Mouse (Mus musculus): ENCODE measurements at regions not wholly inside any gene's neighbourhood (a gene's known extent, or its start where the extent isn't known, plus 50 kb on each side); places are given as distances from the start of the nearest gene placed in this dataset.

GRCm38 (mm10) chr15:60516810-60517209, 336.8 kb downstream of the Fam84b start:
- no peak overlapping the region for H3K4me2 ChIP-seq
- H3K9ac ChIP-seq = no peak overlapping the region
- no peaks in the 10 kb centered on the region for H3K27me3 ChIP-seq
- WGBS (ENCODE audit: insufficient replicate concordance) = 62% methylated on average over 2 of the region's 2 CpGs
- no peaks in the 10 kb centered on the region for H3K36me3 ChIP-seq
- no peaks in the 10 kb centered on the region for H3K4me1 ChIP-seq (replicated peaks)
- no peak overlapping the region for H3K4me3 ChIP-seq (replicated peaks)
- ATAC-seq (ENCODE audit: low read depth) = no peak
- no peaks in the 10 kb centered on the region for H3K9me3 ChIP-seq (replicated peaks)
- DNase-seq = no peak
- no peak overlapping the region for H3K27ac ChIP-seq

GRCm38 (mm10) chr15:60476755-60477310, 376.7 kb downstream of the Fam84b start:
- H3K27ac ChIP-seq = no peak overlapping the region
- H3K4me3 ChIP-seq (replicated peaks) = no peak overlapping the region
- H3K9me3 ChIP-seq (replicated peaks) = no peaks in the 10 kb centered on the region
- H3K36me3 ChIP-seq = no peaks in the 10 kb centered on the region
- H3K4me2 ChIP-seq = no peak overlapping the region
- WGBS (ENCODE audit: insufficient replicate concordance) = 57% methylated on average over 4 of the region's 4 CpGs
- DNase-seq (no peak), ATAC-seq (ENCODE audit: low read depth) (no peak)
- H3K27me3 ChIP-seq = no peaks in the 10 kb centered on the region
- no peaks in the 10 kb centered on the region for H3K4me1 ChIP-seq (replicated peaks)
- no peak overlapping the region for H3K9ac ChIP-seq

- 51% methylated on average over 3 of the region's 3 CpGs for WGBS (ENCODE audit: insufficient replicate concordance)
- no peak for ATAC-seq (ENCODE audit: low read depth)
- no peaks in the 10 kb centered on the region for H3K9me3 ChIP-seq (replicated peaks)
- H3K4me3 ChIP-seq (replicated peaks) = no peak overlapping the region
- H3K4me1 ChIP-seq (replicated peaks) = no peaks in the 10 kb centered on the region
- no peaks in the 10 kb centered on the region for H3K27me3 ChIP-seq
- no peak overlapping the region for H3K4me2 ChIP-seq
- no peak overlapping the region for H3K27ac ChIP-seq
- no peak overlapping the region for H3K9ac ChIP-seq
- H3K36me3 ChIP-seq = no peaks in the 10 kb centered on the region
- no peak for DNase-seq
Observed at GRCm38 (mm10) chr15:60475086-60475485, 378.5 kb downstream of the Fam84b start.

GRCm38 (mm10) chr15:60431916-60432315, 415.5 kb upstream of the 4933412E24Rik start:
- DNase-seq = no peak
- Histone ChIP-seq H3K27ac (no peak overlapping the region), H3K4me1 (replicated peaks) (no peaks in the 10 kb centered on the region), H3K27me3 (no peaks in the 10 kb centered on the region), H3K4me3 (replicated peaks) (no peak overlapping the region), H3K9me3 (replicated peaks) (no peaks in the 10 kb centered on the region), H3K9ac (no peak overlapping the region), H3K4me2 (no peak overlapping the region), H3K36me3 (no peaks in the 10 kb centered on the region)
- ATAC-seq (ENCODE audit: low read depth) = no peak
- 38% methylated on average over 1 of the region's 1 CpGs for WGBS (ENCODE audit: insufficient replicate concordance)

- Histone ChIP-seq H3K27ac (no peak overlapping the region), H3K9me3 (replicated peaks) (no peaks in the 10 kb centered on the region), H3K4me3 (replicated peaks) (no peak overlapping the region), H3K9ac (no peak overlapping the region), H3K36me3 (no peaks in the 10 kb centered on the region), H3K27me3 (no peaks in the 10 kb centered on the region), H3K4me2 (no peak overlapping the region), H3K4me1 (replicated peaks) (no peaks in the 10 kb centered on the region)
- 19% methylated on average over 1 of the region's 1 CpGs for WGBS (ENCODE audit: insufficient replicate concordance)
- ATAC-seq (ENCODE audit: low read depth) = no peak
- DNase-seq = no peak
Observed at GRCm38 (mm10) chr15:60419081-60419480, 402.7 kb upstream of the 4933412E24Rik start.

GRCm38 (mm10) chr15:60392267-60392666, 375.9 kb upstream of the 4933412E24Rik start:
- Histone ChIP-seq H3K9me3 (replicated peaks) (no peaks in the 10 kb centered on the region), H3K4me2 (no peak overlapping the region), H3K9ac (no peak overlapping the region), H3K4me1 (replicated peaks) (no peaks in the 10 kb centered on the region), H3K36me3 (no peaks in the 10 kb centered on the region), H3K27ac (no peak overlapping the region), H3K4me3 (replicated peaks) (no peak overlapping the region), H3K27me3 (no peaks in the 10 kb centered on the region)
- no peak for DNase-seq
- WGBS (ENCODE audit: insufficient replicate concordance) = 60% methylated on average over 7 of the region's 7 CpGs
- ATAC-seq (ENCODE audit: low read depth) = no peak

- no peak overlapping the region for H3K27ac ChIP-seq
Observed at GRCm38 (mm10) chr15:60390336-60390735, 373.9 kb upstream of the 4933412E24Rik start.

GRCm38 (mm10) chr15:60387962-60388361, 371.5 kb upstream of the 4933412E24Rik start:
- Histone ChIP-seq H3K27ac (no peak overlapping the region), H3K9ac (no peak overlapping the region), H3K36me3 (no peaks in the 10 kb centered on the region), H3K4me2 (no peak overlapping the region), H3K4me3 (replicated peaks) (no peak overlapping the region), H3K9me3 (replicated peaks) (no peaks in the 10 kb centered on the region), H3K27me3 (no peaks in the 10 kb centered on the region), H3K4me1 (replicated peaks) (no peaks in the 10 kb centered on the region)
- DNase-seq = no peak
- no peak for ATAC-seq (ENCODE audit: low read depth)
- WGBS (ENCODE audit: insufficient replicate concordance) = 47% methylated on average over 2 of the region's 2 CpGs

More at GRCm38 (mm10) chr15:60390336-60390735, 373.9 kb upstream of the 4933412E24Rik start:
- no peaks in the 10 kb centered on the region for H3K27me3 ChIP-seq
- 76% methylated on average over 1 of the region's 1 CpGs for WGBS (ENCODE audit: insufficient replicate concordance)
- ATAC-seq (ENCODE audit: low read depth) = no peak
- no peaks in the 10 kb centered on the region for H3K36me3 ChIP-seq
- H3K4me3 ChIP-seq (replicated peaks) = no peak overlapping the region
- DNase-seq = no peak
- no peaks in the 10 kb centered on the region for H3K4me1 ChIP-seq (replicated peaks)
- H3K9ac ChIP-seq = no peak overlapping the region
- no peaks in the 10 kb centered on the region for H3K9me3 ChIP-seq (replicated peaks)
- no peak overlapping the region for H3K4me2 ChIP-seq

Data from liver, embryonic 13.5 days (tissue).